Mouse (Mus musculus): ENCODE measurements around the gene Sipa1.

Gene Sipa1

GRCm38 (mm10) chr19:5686437-5686836, 22.9 kb upstream of the Sipa1 start:
- no peak for DNase-seq (ENCODE audit: low read depth, low spot score)

GRCm38 (mm10) chr19:5685861-5686260, 22.4 kb upstream of the Sipa1 start:
- no peak for DNase-seq (ENCODE audit: low read depth, low spot score)

GRCm38 (mm10) chr19:5685431-5685830, 21.9 kb upstream of the Sipa1 start:
- no peak for DNase-seq (ENCODE audit: low read depth, low spot score)

- DNase-seq (ENCODE audit: low read depth, low spot score) = no peak
Measured at GRCm38 (mm10) chr19:5684985-5685384, 21.5 kb upstream of the Sipa1 start.

- no peak for DNase-seq (ENCODE audit: low read depth, low spot score)
Measured at GRCm38 (mm10) chr19:5684236-5684635, 20.7 kb upstream of the Sipa1 start.

GRCm38 (mm10) chr19:5680432-5680831, 16.9 kb upstream of the Sipa1 start:
- no peak for DNase-seq (ENCODE audit: low read depth, low spot score)

GRCm38 (mm10) chr19:5668372-5668771, 4.9 kb upstream of the Sipa1 start:
- DNase-seq (ENCODE audit: low read depth, low spot score) = no peak

GRCm38 (mm10) chr19:5666386-5666785, 2.9 kb upstream of the Sipa1 start:
- no peak for DNase-seq (ENCODE audit: low read depth, low spot score)

- no peak for DNase-seq (ENCODE audit: low read depth, low spot score)
Measured at GRCm38 (mm10) chr19:5665465-5665864, 2.0 kb upstream of the Sipa1 start.

- no peak for DNase-seq (ENCODE audit: low read depth, low spot score)
Measured at GRCm38 (mm10) chr19:5664669-5665257, 1.3 kb upstream of the Sipa1 start.

GRCm38 (mm10) chr19:5662310-5662709, 1.2 kb downstream of the Sipa1 start:
- DNase-seq (ENCODE audit: low read depth, low spot score) = no peak

GRCm38 (mm10) chr19:5660942-5661751, 2.4 kb downstream of the Sipa1 start:
- no peak for DNase-seq (ENCODE audit: low read depth, low spot score)

GRCm38 (mm10) chr19:5654720-5655298, 8.7 kb downstream of the Sipa1 start:
- no peak for DNase-seq (ENCODE audit: low read depth, low spot score)

GRCm38 (mm10) chr19:5653969-5654719, 9.4 kb downstream of the Sipa1 start:
- no peak for DNase-seq (ENCODE audit: low read depth, low spot score)

- no peak for DNase-seq (ENCODE audit: low read depth, low spot score)
Measured at GRCm38 (mm10) chr19:5652570-5652969, 10.9 kb downstream of the Sipa1 start.

GRCm38 (mm10) chr19:5651502-5652274, 11.8 kb downstream of the Sipa1 start:
- no peak for DNase-seq (ENCODE audit: low read depth, low spot score)

- DNase-seq (ENCODE audit: low read depth, low spot score) = no peak
Measured at GRCm38 (mm10) chr19:5649298-5649741, 14.2 kb downstream of the Sipa1 start.

- DNase-seq (ENCODE audit: low read depth, low spot score) = peak; percentile 74
Measured at GRCm38 (mm10) chr19:5648401-5649297, 14.9 kb downstream of the Sipa1 start.

- no peak for DNase-seq (ENCODE audit: low read depth, low spot score)
Measured at GRCm38 (mm10) chr19:5647791-5648190, 15.7 kb downstream of the Sipa1 start.

GRCm38 (mm10) chr19:5646731-5647330, 16.7 kb downstream of the Sipa1 start:
- no peak for DNase-seq (ENCODE audit: low read depth, low spot score)

Data from embryo, embryonic 11.5 days (tissue).